Mouse (Mus musculus) telencephalon, adult 2 months (tissue): ENCODE measurements around the gene Rab7b.
A peak's percentile ranks its signal among the peaks of the same experiment; 100 is the strongest.

Experiments used
- DNase-seq: peaks from one replicate; pipeline ENCODE4 v3.0.0-alpha.2; 2011; ENCODE audit warnings: low read depth, low spot score

Rab7b gene

DNA sequence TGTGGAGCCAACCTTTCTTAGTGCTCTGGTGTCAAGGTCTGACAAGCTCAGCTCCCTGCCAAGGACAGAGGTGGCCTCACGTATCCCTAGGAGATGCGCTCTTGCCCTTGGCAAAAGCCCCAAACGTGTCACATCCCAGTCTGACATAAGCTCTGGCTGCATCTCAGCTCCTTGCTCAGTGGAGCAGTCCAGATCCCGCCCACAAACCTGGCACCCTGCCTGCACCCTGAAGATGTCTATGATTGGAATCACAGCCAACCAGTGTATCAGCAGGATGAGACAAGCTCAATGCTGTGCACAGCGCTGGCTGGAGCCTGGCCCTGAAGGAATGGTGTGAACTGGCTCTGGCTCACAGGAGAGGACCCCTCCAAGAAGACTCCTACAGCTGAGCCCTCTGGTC lies 48.8 kb downstream of the Rab7b start:
- DNase-seq: peak; percentile 83

- DNase-seq: no peak
These were observed 50.3 kb downstream of the Rab7b start for GRCm38 (mm10) chr1:131738760-131739159.

DNA sequence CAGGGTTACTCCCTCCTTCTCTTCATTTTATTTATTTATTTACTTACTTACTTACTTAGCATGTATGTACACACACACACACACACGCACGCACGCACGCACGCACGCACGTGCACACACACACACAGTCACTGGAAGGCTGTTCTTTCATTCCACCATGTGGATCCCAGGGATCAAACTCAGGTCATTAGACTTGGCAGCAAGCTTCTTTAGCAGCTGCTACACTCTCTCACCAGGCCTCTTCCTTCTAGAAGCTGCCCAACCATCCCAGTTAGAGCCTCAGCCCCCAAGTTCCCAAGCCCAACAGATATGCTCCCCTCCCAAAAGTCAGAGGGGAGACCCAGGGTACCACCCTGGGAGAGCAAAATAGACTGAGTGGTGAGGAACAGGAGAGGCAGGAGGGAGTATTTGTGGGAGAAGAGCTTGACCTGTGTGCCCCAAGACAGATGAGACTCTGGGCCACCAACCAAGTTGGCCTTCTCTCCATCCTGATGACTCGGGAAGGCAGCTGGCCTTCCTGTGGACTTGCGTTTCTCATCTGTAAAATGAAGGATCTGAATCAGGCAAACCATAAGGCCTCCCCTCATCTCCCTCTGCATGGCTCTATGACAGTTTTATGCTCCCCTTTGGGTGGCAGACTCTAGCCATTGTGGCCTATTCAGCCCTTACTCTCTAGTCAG lies 51.1 kb downstream of the Rab7b start:
- DNase-seq: no peak

GRCm38 (mm10) chr1:131743868-131744464 lies 55.5 kb downstream of the Rab7b start, which contains the start of gene Slc26a9:
Slc26a9 (plus strand) TSS chr1:131744022.
- no peak for DNase-seq

DNA sequence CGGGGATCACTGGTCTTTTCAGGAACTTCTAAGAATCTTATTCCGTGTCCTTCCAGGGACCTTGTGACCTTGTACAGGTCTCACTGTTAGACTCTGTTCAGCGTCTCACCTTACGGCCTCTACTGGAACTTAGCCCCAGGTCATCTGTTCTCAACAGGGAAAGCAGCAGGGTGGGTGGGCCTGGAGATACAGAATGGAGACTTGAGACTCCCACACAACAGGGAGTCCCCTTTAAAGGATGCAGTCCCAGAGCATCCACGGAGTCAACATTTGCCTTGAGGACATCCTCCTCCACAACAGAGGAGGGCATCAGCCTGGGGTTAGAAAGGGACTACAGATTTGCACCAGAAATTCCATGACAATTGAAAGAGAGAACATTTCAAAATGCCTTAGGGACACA lies 56.9 kb downstream of the Rab7b start:
- no peak for DNase-seq

- no peak for DNase-seq
These were observed 59.3 kb downstream of the Rab7b start for GRCm38 (mm10) chr1:131747761-131748160.

DNA sequence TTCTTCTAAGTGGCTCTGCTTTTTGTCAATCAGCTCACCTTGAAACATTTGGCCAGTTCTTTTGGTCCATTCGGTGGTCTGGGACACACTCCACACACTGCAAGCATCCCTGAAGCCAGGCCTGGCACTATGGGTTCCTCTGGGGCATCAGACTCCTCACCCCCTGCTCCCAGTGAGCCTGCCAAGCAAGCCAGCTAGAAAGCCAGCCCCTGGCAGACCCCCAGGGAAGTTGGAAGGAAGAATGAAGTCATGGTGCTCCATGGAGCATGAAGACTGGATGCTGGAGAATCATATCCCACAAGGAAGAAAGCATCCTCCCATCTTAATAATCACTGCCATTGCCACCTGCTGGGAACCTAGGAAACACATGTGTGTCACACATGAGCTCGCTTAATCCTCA lies 60.1 kb downstream of the Rab7b start:
- DNase-seq: no peak

GRCm38 (mm10) chr1:131749706-131750545 lies 61.4 kb downstream of the Rab7b start:
- no peak for DNase-seq

DNA sequence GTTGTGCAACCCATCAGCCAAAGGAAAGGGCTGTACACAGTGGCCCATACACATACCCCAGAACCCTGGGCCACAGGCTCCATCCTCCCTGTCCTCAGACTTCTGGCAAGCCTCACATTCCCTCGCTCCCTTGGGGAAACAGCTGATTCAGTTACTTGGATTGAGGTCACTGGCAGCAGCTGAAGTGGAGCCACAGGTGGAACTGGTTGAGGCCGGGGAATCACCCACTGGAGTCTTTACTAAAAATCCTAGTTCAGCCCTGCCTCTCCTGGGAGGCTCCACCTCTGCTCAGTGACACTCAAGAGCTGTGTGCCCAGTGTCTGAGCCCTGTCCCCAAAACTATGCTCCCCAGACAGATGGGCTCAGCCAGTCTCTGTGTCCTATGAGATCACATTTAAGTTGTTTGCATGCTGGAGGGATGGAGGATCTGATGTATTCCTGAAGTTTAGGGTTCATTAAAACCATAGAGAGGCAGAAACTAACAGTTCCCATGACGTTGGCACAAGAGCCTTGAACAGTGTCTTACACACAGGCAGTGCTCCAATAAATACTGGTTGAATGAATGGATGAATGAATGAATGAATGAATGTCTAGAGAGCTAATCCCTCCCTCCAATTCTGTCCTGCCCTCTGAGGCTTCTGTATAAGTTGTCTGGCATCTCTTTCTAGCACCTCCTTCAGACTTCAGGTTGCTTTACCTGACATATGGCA lies 62.8 kb downstream of the Rab7b start:
- no peak for DNase-seq

DNA sequence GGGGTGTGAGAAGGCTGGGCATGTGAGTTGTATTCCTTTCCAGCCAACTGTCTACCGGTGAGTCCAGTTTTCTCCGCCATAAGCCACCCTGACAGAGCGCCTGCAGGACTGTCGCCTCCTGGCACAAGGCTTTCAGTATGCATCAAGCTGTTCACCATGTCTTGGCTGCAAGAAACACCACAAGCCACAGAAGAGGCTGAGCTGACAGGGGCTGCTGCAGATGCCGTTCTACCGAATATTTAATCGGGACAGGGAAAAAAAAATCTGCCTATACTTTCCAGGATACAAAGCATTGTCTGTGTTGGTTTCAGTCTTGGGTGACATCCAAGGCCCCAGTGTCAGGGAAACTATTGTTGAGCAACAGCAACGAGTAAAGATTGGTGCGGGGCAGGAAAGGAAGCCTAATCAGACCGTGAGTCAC lies 63.4 kb downstream of the Rab7b start:
- DNase-seq: no peak

DNA sequence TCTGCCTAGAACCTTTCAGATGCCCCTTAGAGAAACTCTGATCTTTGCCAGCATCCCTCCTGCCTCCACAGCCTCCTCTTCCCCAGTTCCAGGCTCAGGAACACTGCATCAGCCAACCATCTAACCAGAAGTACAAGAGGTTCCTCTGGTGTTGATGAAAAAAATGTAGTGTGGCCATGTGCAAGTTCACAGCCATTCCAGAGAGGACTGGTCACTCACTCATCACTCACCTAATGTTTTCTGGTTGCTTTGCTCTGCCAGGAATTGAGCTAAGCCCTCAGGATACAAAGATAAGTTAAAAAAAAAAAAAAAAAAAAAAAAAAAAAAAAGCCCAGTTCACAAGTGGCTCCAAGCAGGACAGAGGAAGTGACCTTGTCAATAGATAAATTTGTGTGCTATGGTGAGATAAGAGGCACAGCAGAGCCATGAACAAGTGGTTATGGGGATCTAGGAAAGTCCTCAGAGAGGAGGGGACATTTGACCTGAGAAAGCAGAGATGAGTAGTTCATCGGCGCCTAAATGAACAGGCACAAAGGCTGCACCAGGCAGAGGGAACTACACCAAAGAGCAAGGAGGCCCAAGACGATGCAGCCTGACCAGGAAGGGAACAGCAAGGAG lies 65.8 kb downstream of the Rab7b start:
- DNase-seq: no peak

DNA sequence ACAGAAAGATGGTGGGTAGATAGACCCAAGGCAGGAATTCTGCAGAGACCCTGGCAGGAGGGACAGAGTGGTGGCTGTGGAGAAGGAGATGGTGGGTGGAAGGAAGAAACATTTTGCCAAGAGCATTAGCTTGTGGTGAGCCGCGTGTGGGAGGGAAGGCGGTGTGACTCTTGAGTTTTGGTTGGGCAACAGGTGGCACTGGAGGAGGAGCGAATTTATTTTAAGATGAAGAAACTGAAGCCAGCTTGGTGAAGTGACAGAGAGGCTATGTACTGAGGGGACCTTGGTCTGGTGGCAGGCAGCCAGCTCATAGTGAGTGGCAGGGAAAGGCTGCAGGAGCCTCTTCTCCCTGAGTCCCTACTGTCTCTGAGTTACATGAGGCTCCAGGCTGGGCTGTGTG lies 66.4 kb downstream of the Rab7b start:
- peak; percentile 72 for DNase-seq

GRCm38 (mm10) chr1:131757211-131757610 lies 68.7 kb downstream of the Rab7b start:
- DNase-seq: no peak

GRCm38 (mm10) chr1:131758796-131759195 lies 70.3 kb downstream of the Rab7b start:
- no peak for DNase-seq

DNA sequence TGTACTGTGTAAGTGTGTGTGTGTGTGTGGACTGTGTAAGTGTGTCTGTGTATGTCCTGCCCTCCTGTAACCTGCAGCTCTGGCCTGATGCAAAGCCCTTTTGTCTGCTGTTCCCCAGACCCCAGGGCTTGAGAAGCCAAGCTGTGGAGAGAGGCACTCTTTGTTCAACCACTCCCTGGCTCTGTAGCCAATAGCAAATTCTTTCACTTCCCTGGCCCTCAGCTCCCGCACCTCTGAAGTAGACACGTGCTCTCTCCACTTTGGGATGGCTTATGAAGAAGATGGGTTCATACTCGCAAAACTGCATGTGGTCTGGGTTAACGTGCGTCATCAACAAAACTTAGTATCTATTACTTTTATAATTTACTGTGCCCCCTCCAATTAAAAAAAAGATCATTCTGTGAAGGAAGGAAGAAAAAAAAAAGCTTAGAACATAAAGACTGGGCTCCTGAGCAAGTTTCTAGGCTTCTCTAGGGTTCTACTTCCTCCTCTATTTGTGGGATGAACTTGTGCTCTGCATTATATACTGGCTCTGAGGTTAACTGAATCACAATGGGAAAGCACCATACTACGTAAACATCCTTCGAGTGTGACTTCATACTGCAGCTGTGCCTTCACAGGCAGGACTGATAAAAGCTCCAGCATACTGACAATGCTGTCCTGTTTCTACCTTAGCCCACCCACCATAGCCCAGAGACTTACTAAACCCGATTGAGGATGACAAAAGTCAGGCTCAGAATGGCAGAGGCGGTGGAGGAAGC lies 71.4 kb downstream of the Rab7b start:
- DNase-seq: no peak

DNA sequence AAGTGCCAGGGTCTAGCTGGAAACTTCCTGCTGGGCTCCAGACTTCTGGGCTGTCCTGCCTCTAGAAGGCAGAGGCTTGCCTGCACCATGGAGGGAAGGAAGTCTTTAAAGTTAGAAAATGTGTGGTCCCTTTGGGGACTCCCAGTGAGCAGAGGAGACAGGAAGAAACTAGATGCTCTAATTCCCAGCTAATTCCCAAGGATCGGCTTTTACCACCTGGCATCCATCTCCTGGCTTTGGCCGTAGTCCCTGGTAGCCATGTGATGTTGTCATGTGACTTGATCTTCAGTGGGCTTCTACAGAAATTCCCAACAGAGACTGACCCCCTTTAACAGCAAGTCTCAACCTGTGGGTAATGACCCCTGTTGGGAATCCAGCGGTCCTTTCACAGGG lies 71.9 kb downstream of the Rab7b start:
- DNase-seq: no peak

GRCm38 (mm10) chr1:131761079-131761831 lies 72.8 kb downstream of the Rab7b start:
- no peak for DNase-seq

- DNase-seq: no peak
These were observed 75.2 kb downstream of the Rab7b start for GRCm38 (mm10) chr1:131763683-131764082.

- DNase-seq: no peak
These were observed 76.3 kb downstream of the Rab7b start for GRCm38 (mm10) chr1:131764581-131765338.
